ENCODE assay signal across 8 mouse cellular contexts in the genomic region with DNA sequence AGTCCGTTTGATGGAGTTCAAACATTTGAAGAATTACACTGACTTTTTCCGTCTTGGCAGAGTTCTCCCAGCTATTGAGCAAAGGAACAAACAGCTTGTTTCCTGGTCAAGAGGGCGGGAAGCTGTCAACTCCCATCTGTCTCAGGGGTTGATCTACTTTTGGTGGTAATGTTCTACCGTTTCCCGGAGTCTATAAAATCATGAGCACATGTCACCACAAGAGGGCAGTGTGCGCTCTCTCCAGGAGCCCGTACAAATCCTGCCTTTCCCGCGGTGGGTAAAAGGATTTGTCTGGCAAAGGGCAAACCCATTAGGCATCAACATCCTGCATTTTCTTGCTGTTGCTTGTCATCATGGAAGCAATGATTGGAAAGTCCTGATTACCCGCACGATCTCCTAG.
DNase-seq lines count a peak whose midpoint lies in the region; ATAC-seq and TF ChIP-seq lines count a peak whose summit lies in the region.

No protein-coding gene starts in this region.

- no peak overlapping the region for H3K4me2 ChIP-seq in forebrain, embryonic 11.5 days (ENCODE audit: low read depth, low read length, severe bottlenecking)
- peak overlapping the region; percentile 55 for H3K4me2 ChIP-seq in heart, embryonic 13.5 days
- peak overlapping the region; percentile 26; the same call in 1 of the 2 replicates for H3K4me2 ChIP-seq in liver, embryonic 11.5 days
- peak overlapping the region; percentile 30 for H3K4me2 ChIP-seq in neural tube, embryonic 15.5 days

- TF ChIP-seq CTCF in E14TG2a.4 (conservative IDR thresholded peaks at IDR 0.05; ENCODE audit: low read length), result peak; percentile 74

- no peak overlapping the region for H3K4me3 ChIP-seq in E14TG2a.4 (replicated peaks; ENCODE audit: low read length)
- H3K4me3 ChIP-seq in brown adipose tissue, adult 24 weeks (ENCODE audit: insufficient read depth, low read depth, low read length), result 0 out of 2 replicates have a peak overlapping the region, but pooled peaks have one; percentile 20
- H3K4me3 ChIP-seq in forebrain, embryonic 11.5 days (ENCODE audit: low read depth, low read length), result no peak overlapping the region
- no peak overlapping the region for H3K4me3 ChIP-seq in heart, embryonic 13.5 days
- H3K4me3 ChIP-seq in liver, embryonic 11.5 days (ENCODE audit: low read depth, low read length), result no peak overlapping the region
- H3K4me3 ChIP-seq in neural tube, embryonic 15.5 days (replicated peaks), result no peak overlapping the region

- no peak overlapping the region for H3K9ac ChIP-seq in forebrain, embryonic 11.5 days (ENCODE audit: low read length)
- no peak overlapping the region for H3K9ac ChIP-seq in heart, embryonic 13.5 days
- H3K9ac ChIP-seq in liver, embryonic 11.5 days (ENCODE audit: low read depth, low read length), result no peak overlapping the region
- 0 out of 2 replicates have a peak overlapping the region, but pooled peaks have one; percentile 17 for H3K9ac ChIP-seq in neural tube, embryonic 15.5 days (replicated peaks)

- H3K36me3 ChIP-seq in E14TG2a.4 (ENCODE audit: insufficient read depth, low read length), result no peaks in the 10 kb centered on the region
- no peaks in the 10 kb centered on the region for H3K36me3 ChIP-seq in forebrain, embryonic 11.5 days (ENCODE audit: control insufficient read depth, insufficient read depth, low read length)
- no peaks in the 10 kb centered on the region for H3K36me3 ChIP-seq in heart, embryonic 13.5 days
- H3K36me3 ChIP-seq in liver, embryonic 11.5 days (ENCODE audit: control insufficient read depth, insufficient read depth, low read length), result no peaks in the 10 kb centered on the region
- H3K36me3 ChIP-seq in neural tube, embryonic 15.5 days, result no peaks in the 10 kb centered on the region

- no peak for ATAC-seq in forebrain, embryonic 11.5 days (replicated peaks; ENCODE audit: low FRiP score)
- no peak for ATAC-seq in heart, embryonic 13.5 days (ENCODE audit: extremely low read depth, insufficient number of reproducible peaks, low FRiP score, low TSS enrichment)
- no peak for ATAC-seq in liver, embryonic 11.5 days (replicated peaks; ENCODE audit: low FRiP score)
- ATAC-seq in neural tube, embryonic 15.5 days (ENCODE audit: low FRiP score), result no peak

- peaks cover 8% of the 10 kb centered on the region; the same call in 1 of the 2 replicates for H3K9me3 ChIP-seq in E14TG2a.4 (ENCODE audit: low read length)
- peaks cover 3% of the 10 kb centered on the region; the same call in 1 of the 2 replicates for H3K9me3 ChIP-seq in forebrain, embryonic 11.5 days (ENCODE audit: control insufficient read depth, low read length)
- H3K9me3 ChIP-seq in heart, embryonic 13.5 days, result peaks cover 8% of the 10 kb centered on the region
- 0 out of 2 replicates have a peak, but pooled peaks cover 6% of the 10 kb centered on the region for H3K9me3 ChIP-seq in liver, embryonic 11.5 days (ENCODE audit: control insufficient read depth, low read length)
- no peaks in the 10 kb centered on the region for H3K9me3 ChIP-seq in neural tube, embryonic 15.5 days (replicated peaks)

- H3K4me1 ChIP-seq in E14TG2a.4 (replicated peaks; ENCODE audit: low read depth, low read length), result peaks cover 13% of the 10 kb centered on the region
- no peaks in the 10 kb centered on the region for H3K4me1 ChIP-seq in brown adipose tissue, adult 24 weeks (ENCODE audit: control insufficient read depth, insufficient read depth, insufficient read length, low read length)
- H3K4me1 ChIP-seq in forebrain, embryonic 11.5 days (replicated peaks; ENCODE audit: control insufficient read depth, insufficient read depth, low read length), result 0 out of 2 replicates have a peak, but pooled peaks cover 2% of the 10 kb centered on the region
- H3K4me1 ChIP-seq in heart, embryonic 13.5 days, result peaks cover 9% of the 10 kb centered on the region
- peaks cover 2% of the 10 kb centered on the region; the same call in 1 of the 2 replicates for H3K4me1 ChIP-seq in liver, embryonic 11.5 days (replicated peaks; ENCODE audit: control insufficient read depth, insufficient read depth, low read length)
- H3K4me1 ChIP-seq in neural tube, embryonic 15.5 days, result peaks cover 9% of the 10 kb centered on the region

- peak; percentile 87 for DNase-seq in forebrain, embryonic 11.5 days (ENCODE audit: low spot score)
- DNase-seq in kidney, postnatal 14 days, result peak; percentile 89
- peak; percentile 61 for DNase-seq in liver, embryonic 11.5 days (ENCODE audit: low spot score)
- DNase-seq in thymus, postnatal 10 days (ENCODE audit: low spot score in 2 of 2), result peak; percentile 8 to 57

- WGBS in forebrain, embryonic 11.5 days, result 12% methylated on average over 11 of the region's 11 CpGs
- WGBS in heart, embryonic 13.5 days, result 6% methylated on average over 11 of the region's 11 CpGs
- 10% methylated on average over 11 of the region's 11 CpGs for WGBS in liver, embryonic 11.5 days
- WGBS in neural tube, embryonic 15.5 days, result 8% methylated on average over 11 of the region's 11 CpGs

- H3K27me3 ChIP-seq in E14TG2a.4 (ENCODE audit: insufficient read depth, low read length), result peaks cover 29% of the 10 kb centered on the region
- H3K27me3 ChIP-seq in forebrain, embryonic 11.5 days (ENCODE audit: control insufficient read depth, insufficient read depth, low read length), result no peaks in the 10 kb centered on the region
- H3K27me3 ChIP-seq in heart, embryonic 13.5 days (replicated peaks), result 0 out of 2 replicates have a peak, but pooled peaks cover 3% of the 10 kb centered on the region
- H3K27me3 ChIP-seq in liver, embryonic 11.5 days (replicated peaks; ENCODE audit: control insufficient read depth, insufficient read depth, low read length), result no peaks in the 10 kb centered on the region
- H3K27me3 ChIP-seq in neural tube, embryonic 15.5 days (replicated peaks), result no peaks in the 10 kb centered on the region

- H3K27ac ChIP-seq in brown adipose tissue, adult 24 weeks (replicated peaks; ENCODE audit: low read depth, low read length), result no peak overlapping the region
- no peak overlapping the region for H3K27ac ChIP-seq in forebrain, embryonic 11.5 days (ENCODE audit: low read depth, low read length)
- H3K27ac ChIP-seq in heart, embryonic 13.5 days (replicated peaks), result 0 out of 2 replicates have a peak overlapping the region, but pooled peaks have one; percentile 3
- H3K27ac ChIP-seq in liver, embryonic 11.5 days (ENCODE audit: low read depth, low read length), result no peak overlapping the region
- H3K27ac ChIP-seq in neural tube, embryonic 15.5 days (replicated peaks), result no peak overlapping the region

Comparison
In these comparisons a context has a peak if more than half of its experiments do, and no peak if none do; other contexts are left out.
1. DNase-seq: peak in every context shown above with its lines; median percentile 89 in kidney, postnatal 14 days; 87 in forebrain, embryonic 11.5 days; 61 in liver, embryonic 11.5 days; 32 in thymus, postnatal 10 days.